Mouse (Mus musculus): ENCODE data around the gene Olfr126.

DNA sequence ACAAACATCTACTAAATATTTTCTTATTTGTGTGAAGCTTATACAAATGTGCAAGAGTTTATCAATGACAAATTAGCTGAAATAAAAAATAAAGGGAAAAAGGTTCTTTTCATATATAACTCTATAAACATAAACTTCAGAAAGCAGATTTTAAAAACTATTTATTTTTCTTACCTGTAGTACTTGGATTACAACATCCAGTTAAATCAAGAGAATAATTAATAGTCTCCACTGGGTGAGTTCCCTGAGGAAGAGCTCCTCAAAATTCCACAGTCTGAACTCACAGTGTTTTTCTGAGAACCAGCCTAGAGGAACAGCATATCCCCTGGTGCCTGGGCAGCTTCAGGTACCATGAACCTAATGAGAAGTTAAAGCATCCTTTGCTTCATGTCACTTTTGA lies 14.6 kb upstream of the Olfr126 start, which contains the start of gene Olfr125:
- no peak for TF ChIP-seq POLR2A (IDR thresholded peaks at IDR 0.05; ENCODE audit: insufficient read depth, low read length)
- no peak for TF ChIP-seq CTCF (IDR thresholded peaks at IDR 0.05; ENCODE audit: low read depth, low read length)
- no peak for TF ChIP-seq EP300 (IDR thresholded peaks at IDR 0.05; ENCODE audit: insufficient read depth, low read depth, low read length)
